Mouse (Mus musculus): Measurements from ENCODE around the gene 2610001J05Rik. TPM values are rescaled to one million over a fixed set of nuclear protein-coding genes. Genes with fewer than 3 reads are reported as not detected.
"Not testable (repeated sequence)": the region's sequence is repeated elsewhere in the genome, so short reads cannot be mapped to it uniquely, and the experiment has no call there.

The 2610001J05Rik gene
- polyA plus RNA-seq, 1 experiment from 2014 or later = 79.0 TPM

GRCm38 (mm10) chr6:13870289-13870741 lies 1.0 kb downstream of the 2610001J05Rik start:
- Histone ChIP-seq H3K9ac (ENCODE audit: low read length) (peak overlapping the region; percentile 56), H3K36me3 (ENCODE audit: control insufficient read depth, insufficient read depth, low read length) (no peaks in the 10 kb centered on the region), H3K27ac (ENCODE audit: low read depth, low read length) (0 out of 2 replicates have a peak overlapping the region, but pooled peaks have one; percentile 8), H3K4me3 (ENCODE audit: low read depth, low read length) (peak overlapping the region; percentile 29), H3K4me2 (ENCODE audit: low read depth) (peak overlapping the region; percentile 47), H3K4me1 (ENCODE audit: control insufficient read depth, insufficient read depth, low read length) (0 out of 2 replicates have a peak, but pooled peaks cover 2% of the 10 kb centered on the region), H3K27me3 (ENCODE audit: control insufficient read depth, insufficient read depth, low read length) (no peaks in the 10 kb centered on the region), H3K9me3 (ENCODE audit: control insufficient read depth, low read length) (no peaks in the 10 kb centered on the region)
- WGBS = 38% methylated on average over 12 of the region's 12 CpGs
- peak; percentile 32 for DNase-seq (ENCODE audit: low spot score)
- peak; percentile 21 for ATAC-seq (ENCODE audit: insufficient read depth, low FRiP score, low TSS enrichment)

GRCm38 (mm10) chr6:13860596-13860995 lies 10.7 kb downstream of the 2610001J05Rik start:
- Histone ChIP-seq H3K9ac (ENCODE audit: low read length) (no peak overlapping the region), H3K9me3 (ENCODE audit: control insufficient read depth, low read length) (no peaks in the 10 kb centered on the region), H3K4me2 (ENCODE audit: low read depth) (no peak overlapping the region), H3K4me1 (ENCODE audit: control insufficient read depth, insufficient read depth, low read length) (no peaks in the 10 kb centered on the region), H3K27ac (ENCODE audit: low read depth, low read length) (no peak overlapping the region), H3K4me3 (ENCODE audit: low read depth, low read length) (no peak overlapping the region), H3K36me3 (ENCODE audit: control insufficient read depth, insufficient read depth, low read length) (no peaks in the 10 kb centered on the region), H3K27me3 (ENCODE audit: control insufficient read depth, insufficient read depth, low read length) (no peaks in the 10 kb centered on the region)
- no peak for DNase-seq (ENCODE audit: low spot score)
- 97% methylated on average over 1 of the region's 1 CpGs for WGBS
- ATAC-seq (ENCODE audit: insufficient read depth, low FRiP score, low TSS enrichment) = no peak

- ATAC-seq (ENCODE audit: insufficient read depth, low FRiP score, low TSS enrichment) = no peak
- no peaks in the 10 kb centered on the region for H3K4me1 ChIP-seq (ENCODE audit: control insufficient read depth, insufficient read depth, low read length)
- WGBS = 87% methylated on average over 6 of the region's 6 CpGs
Measured at GRCm38 (mm10) chr6:13859877-13860585, 11.3 kb downstream of the 2610001J05Rik start.

GRCm38 (mm10) chr6:13854230-13854629 lies 17.1 kb downstream of the 2610001J05Rik start:
- no peak overlapping the region for H3K4me2 ChIP-seq (ENCODE audit: low read depth)

More at GRCm38 (mm10) chr6:13859877-13860585, 11.3 kb downstream of the 2610001J05Rik start:
- Histone ChIP-seq H3K36me3 (ENCODE audit: control insufficient read depth, insufficient read depth, low read length) (no peaks in the 10 kb centered on the region), H3K9me3 (ENCODE audit: control insufficient read depth, low read length) (no peaks in the 10 kb centered on the region), H3K4me3 (ENCODE audit: low read depth, low read length) (no peak overlapping the region), H3K27ac (ENCODE audit: low read depth, low read length) (no peak overlapping the region), H3K27me3 (ENCODE audit: control insufficient read depth, insufficient read depth, low read length) (no peaks in the 10 kb centered on the region), H3K4me2 (ENCODE audit: low read depth) (no peak overlapping the region), H3K9ac (ENCODE audit: low read length) (no peak overlapping the region)
- no peak for DNase-seq (ENCODE audit: low spot score)

GRCm38 (mm10) chr6:13853244-13853643 lies 18.1 kb downstream of the 2610001J05Rik start:
- Histone ChIP-seq H3K9me3 (ENCODE audit: control insufficient read depth, low read length) (no peaks in the 10 kb centered on the region), H3K4me1 (ENCODE audit: control insufficient read depth, insufficient read depth, low read length) (no peaks in the 10 kb centered on the region), H3K4me3 (ENCODE audit: low read depth, low read length) (no peak overlapping the region), H3K9ac (ENCODE audit: low read length) (no peak overlapping the region), H3K4me2 (ENCODE audit: low read depth) (no peak overlapping the region), H3K27ac (ENCODE audit: low read depth, low read length) (no peak overlapping the region), H3K36me3 (ENCODE audit: control insufficient read depth, insufficient read depth, low read length) (no peaks in the 10 kb centered on the region), H3K27me3 (ENCODE audit: control insufficient read depth, insufficient read depth, low read length) (no peaks in the 10 kb centered on the region)
- ATAC-seq (ENCODE audit: insufficient read depth, low FRiP score, low TSS enrichment) (no peak), DNase-seq (ENCODE audit: low spot score) (no peak)
- WGBS = 69% methylated on average over 4 of the region's 4 CpGs

More at GRCm38 (mm10) chr6:13854230-13854629, 17.1 kb downstream of the 2610001J05Rik start:
- H3K4me1 ChIP-seq (ENCODE audit: control insufficient read depth, insufficient read depth, low read length) = no peaks in the 10 kb centered on the region
- H3K36me3 ChIP-seq (ENCODE audit: control insufficient read depth, insufficient read depth, low read length) = no peaks in the 10 kb centered on the region
- H3K9ac ChIP-seq (ENCODE audit: low read length) = no peak overlapping the region
- H3K27me3 ChIP-seq (ENCODE audit: control insufficient read depth, insufficient read depth, low read length) = no peaks in the 10 kb centered on the region
- 22% methylated on average over 11 of the region's 11 CpGs for WGBS
- no peak for ATAC-seq (ENCODE audit: insufficient read depth, low FRiP score, low TSS enrichment)
- H3K27ac ChIP-seq (ENCODE audit: low read depth, low read length) = no peak overlapping the region
- H3K4me3 ChIP-seq (ENCODE audit: low read depth, low read length) = no peak overlapping the region
- H3K9me3 ChIP-seq (ENCODE audit: control insufficient read depth, low read length) = no peaks in the 10 kb centered on the region
- DNase-seq (ENCODE audit: low spot score) = no peak

GRCm38 (mm10) chr6:13846031-13846430 lies 25.3 kb downstream of the 2610001J05Rik start:
- not testable (repeated sequence) for H3K9ac ChIP-seq (ENCODE audit: low read length); DNase-seq (ENCODE audit: low spot score); H3K27me3 ChIP-seq (ENCODE audit: control insufficient read depth, insufficient read depth, low read length); H3K4me3 ChIP-seq (ENCODE audit: low read depth, low read length); ATAC-seq (ENCODE audit: insufficient read depth, low FRiP score, low TSS enrichment); H3K4me1 ChIP-seq (ENCODE audit: control insufficient read depth, insufficient read depth, low read length); H3K9me3 ChIP-seq (ENCODE audit: control insufficient read depth, low read length); H3K27ac ChIP-seq (ENCODE audit: low read depth, low read length); H3K4me2 ChIP-seq (ENCODE audit: low read depth); H3K36me3 ChIP-seq (ENCODE audit: control insufficient read depth, insufficient read depth, low read length)
- 100% methylated on average over 1 of the region's 1 CpGs for WGBS

GRCm38 (mm10) chr6:13839345-13840054 lies 31.8 kb downstream of the 2610001J05Rik start, which contains the start of gene Gpr85:
Gene Gpr85, minus strand, starts transcription at chr6:13839942.
- peak within 1 kb of the TSS; percentile 54 for H3K4me3 ChIP-seq (ENCODE audit: low read depth, low read length)
- no peaks in the 10 kb centered on the region for H3K4me1 ChIP-seq (ENCODE audit: control insufficient read depth, insufficient read depth, low read length)
- no peaks in the 10 kb centered on the region for H3K27me3 ChIP-seq (ENCODE audit: control insufficient read depth, insufficient read depth, low read length)
- H3K9me3 ChIP-seq (ENCODE audit: control insufficient read depth, low read length) = no peaks in the 10 kb centered on the region
- H3K9ac ChIP-seq (ENCODE audit: low read length) = peak within 1 kb of the TSS; percentile 79
- ATAC-seq (ENCODE audit: insufficient read depth, low FRiP score, low TSS enrichment) = peak; percentile 7
- 45% methylated on average over 18 of the region's 18 CpGs for WGBS
- H3K4me2 ChIP-seq (ENCODE audit: low read depth) = peak within 1 kb of the TSS; percentile 72
- peak within 1 kb of the TSS; percentile 89 for H3K27ac ChIP-seq (ENCODE audit: low read depth, low read length)
- DNase-seq (ENCODE audit: low spot score) = peak; percentile 35
- H3K36me3 ChIP-seq (ENCODE audit: control insufficient read depth, insufficient read depth, low read length) = no peaks in the 10 kb centered on the region

- Histone ChIP-seq H3K27ac (ENCODE audit: low read depth, low read length) (peak overlapping the region; percentile 89), H3K36me3 (ENCODE audit: control insufficient read depth, insufficient read depth, low read length) (no peaks in the 10 kb centered on the region), H3K4me1 (ENCODE audit: control insufficient read depth, insufficient read depth, low read length) (no peaks in the 10 kb centered on the region), H3K9ac (ENCODE audit: low read length) (peak overlapping the region; percentile 79), H3K27me3 (ENCODE audit: control insufficient read depth, insufficient read depth, low read length) (no peaks in the 10 kb centered on the region), H3K4me2 (ENCODE audit: low read depth) (peak overlapping the region; percentile 72), H3K9me3 (ENCODE audit: control insufficient read depth, low read length) (no peaks in the 10 kb centered on the region), H3K4me3 (ENCODE audit: low read depth, low read length) (peak overlapping the region; percentile 54)
- under 1% methylated on average over 41 of the region's 41 CpGs for WGBS
- ATAC-seq (ENCODE audit: insufficient read depth, low FRiP score, low TSS enrichment) (peak; percentile 91), DNase-seq (ENCODE audit: low spot score) (peak; percentile 90)
Measured at GRCm38 (mm10) chr6:13838677-13839344, 32.5 kb downstream of the 2610001J05Rik start.

Data from neural tube, embryonic 11.5 days (tissue).